Mouse (Mus musculus) brain, embryonic 14.5 days (tissue): ENCODE measurements around the gene Sec13.

Source experiments
- CTCF ChIP-seq: fragments of 200-500 bp; IDR thresholded peaks from 2 replicates; pipeline ENCODE4 v1.5.1; 2012; ENCODE audit warnings: inconsistent platforms, mild to moderate bottlenecking, moderate library complexity, borderline replicate concordance; ENCODE audit not compliant: insufficient read depth, insufficient read length; ENCODE audit errors: extremely low read depth
- POLR2A ChIP-seq: fragments of 200-500 bp; IDR thresholded peaks from 2 replicates; pipeline ENCODE4 v1.6.1; 2012; ENCODE audit warnings: mild to moderate bottlenecking, inconsistent platforms, borderline replicate concordance; ENCODE audit not compliant: poor library complexity, insufficient read depth, insufficient read length, severe bottlenecking; ENCODE audit errors: extremely low read depth

GRCm38 (mm10) chr6:113778229-113778753, 37.7 kb upstream of the Sec13 start:
- TF ChIP-seq CTCF (no peak), POLR2A (no peak)
